Mouse (Mus musculus): Measurements from ENCODE around the gene Abca14. TPM values are rescaled to one million over a fixed set of nuclear protein-coding genes. Genes with fewer than 3 reads are reported as not detected.

Abca14 gene
- total and polyA plus RNA-seq, 3 experiments = not detected

GRCm38 (mm10) chr7:120205989-120206388 lies 2.2 kb downstream of the Abca14 start:
- DNase-seq (ENCODE audit: extremely low read depth) = no peak
- H3K27ac ChIP-seq (ENCODE audit: insufficient read depth, low read depth) = no peak overlapping the region
- H3K36me3 ChIP-seq (replicated peaks in 1 of 2; ENCODE audit: control insufficient read depth in 1 of 2, insufficient read depth in 1 of 2, low read length in 1 of 2) = no peaks in the 10 kb centered on the region
- H3K4me2 ChIP-seq (ENCODE audit: insufficient read depth, low read depth, poor library complexity, severe bottlenecking) = peak overlapping the region; percentile 42; the same call in 1 of the 2 replicates
- H3K79me2 ChIP-seq (replicated peaks; ENCODE audit: control insufficient read depth, extremely low read depth, insufficient read depth, poor library complexity, severe bottlenecking) = no peaks in the 10 kb centered on the region
- no peak overlapping the region for H3K9ac ChIP-seq (ENCODE audit: insufficient read depth, low read depth)
- H3K9me3 ChIP-seq (replicated peaks; ENCODE audit: low read length) = no peaks in the 10 kb centered on the region
- no peaks in the 10 kb centered on the region for H3K27me3 ChIP-seq (replicated peaks)
- no peaks in the 10 kb centered on the region for H3K4me1 ChIP-seq (ENCODE audit: control insufficient read depth in 1 of 2, insufficient read depth in 2 of 2)
- H3K4me3 ChIP-seq (replicated peaks in 1 of 3; ENCODE audit: low read depth in 2 of 3, low read length in 2 of 3, poor library complexity in 1 of 3) = no peak overlapping the region
- dilution Hi-C loops (cut with MboI; ENCODE audit: extremely low pct_ligation_motif_present, extremely low pct_unique_long_range_greater_than_20kb, low sequenced_read_pairs) (no loop called here), in situ Hi-C loops (cut with MboI; ENCODE audit: low pct_ligation_motif_present, low pct_unique_long_range_greater_than_20kb, low sequenced_read_pairs) (no loop called here)
- TF ChIP-seq HCFC1 (IDR thresholded peaks at IDR 0.05; ENCODE audit: low read depth, low read length) (no peak), KAT2A (IDR thresholded peaks at IDR 0.05; ENCODE audit: insufficient replicate concordance, low read length) (no peak), SMC3 (IDR thresholded peaks at IDR 0.05; ENCODE audit: low read depth, low read length) (no peak), POLR2AphosphoS2 (IDR thresholded peaks at IDR 0.05; ENCODE audit: low read depth, low read length) (no peak), TCF12 (IDR thresholded peaks at IDR 0.05; ENCODE audit: low read depth, low read length) (no peak), ZNF384 (IDR thresholded peaks at IDR 0.05; ENCODE audit: low read depth, low read length) (no peak), SIN3A (IDR thresholded peaks at IDR 0.05; ENCODE audit: low read length) (no peak), POLR2A (IDR thresholded peaks at IDR 0.05; ENCODE audit: low read depth, low read length) (no peak), USF1 (IDR thresholded peaks at IDR 0.05; ENCODE audit: low read depth, low read length) (no peak), TBP (conservative IDR thresholded peaks at IDR 0.05; ENCODE audit: low read depth, low read length) (no peak), IRF4 (IDR thresholded peaks at IDR 0.05; ENCODE audit: low read depth, low read length) (no peak), GABPA (IDR thresholded peaks at IDR 0.05; ENCODE audit: insufficient replicate concordance, low read depth, low read length) (no peak), RCOR1 (conservative IDR thresholded peaks at IDR 0.05; ENCODE audit: low read depth, low read length) (no peak), JUND (conservative IDR thresholded peaks at IDR 0.05; ENCODE audit: low read depth, low read length) (no peak), BHLHE40 (IDR thresholded peaks at IDR 0.05; ENCODE audit: low read depth, low read length) (no peak), ZMIZ1 (IDR thresholded peaks at IDR 0.05; ENCODE audit: low read depth, low read length) (no peak)

GRCm38 (mm10) chr7:120228541-120228940 lies 24.8 kb downstream of the Abca14 start:
- in situ Hi-C loops (cut with MboI; ENCODE audit: low pct_ligation_motif_present, low pct_unique_long_range_greater_than_20kb, low sequenced_read_pairs) = no loop called here
- H3K9ac ChIP-seq (ENCODE audit: insufficient read depth, low read depth) = no peak overlapping the region

More at GRCm38 (mm10) chr7:120228541-120228940, 24.8 kb downstream of the Abca14 start:
- Histone ChIP-seq H3K36me3 (replicated peaks in 1 of 2; ENCODE audit: control insufficient read depth in 1 of 2, insufficient read depth in 1 of 2, low read length in 1 of 2) (no peaks in the 10 kb centered on the region), H3K4me3 (replicated peaks in 1 of 3; ENCODE audit: low read depth in 2 of 3, low read length in 2 of 3, poor library complexity in 1 of 3) (no peak overlapping the region), H3K27ac (ENCODE audit: insufficient read depth, low read depth) (no peak overlapping the region), H3K4me1 (ENCODE audit: control insufficient read depth in 1 of 2, insufficient read depth in 2 of 2) (no peaks in the 10 kb centered on the region), H3K27me3 (replicated peaks) (peaks cover 2% of the 10 kb centered on the region), H3K9me3 (replicated peaks; ENCODE audit: low read length) (no peaks in the 10 kb centered on the region), H3K79me2 (replicated peaks; ENCODE audit: control insufficient read depth, extremely low read depth, insufficient read depth, poor library complexity, severe bottlenecking) (no peaks in the 10 kb centered on the region), H3K4me2 (ENCODE audit: insufficient read depth, low read depth, poor library complexity, severe bottlenecking) (no peak overlapping the region)
- no peak for DNase-seq (ENCODE audit: extremely low read depth)
- TF ChIP-seq ZMIZ1 (IDR thresholded peaks at IDR 0.05; ENCODE audit: low read depth, low read length) = no peak
- TF ChIP-seq MAZ (IDR thresholded peaks at IDR 0.05; ENCODE audit: low read depth, low read length) = no peak
- no peak for TF ChIP-seq USF2 (conservative IDR thresholded peaks at IDR 0.05; ENCODE audit: low read depth, low read length)
- no peak for TF ChIP-seq IRF4 (IDR thresholded peaks at IDR 0.05; ENCODE audit: low read depth, low read length)
- no peak for TF ChIP-seq MYC (IDR thresholded peaks at IDR 0.05; ENCODE audit: low read depth, low read length)
- TF ChIP-seq POLR2A (IDR thresholded peaks at IDR 0.05; ENCODE audit: low read depth, low read length) = no peak
- no peak for TF ChIP-seq NRF1 (IDR thresholded peaks at IDR 0.05; ENCODE audit: low read depth, low read length)
- TF ChIP-seq BHLHE40 (IDR thresholded peaks at IDR 0.05; ENCODE audit: low read depth, low read length) = no peak
- TF ChIP-seq CTCF (conservative IDR thresholded peaks at IDR 0.05 in 1 of 2, IDR thresholded peaks at IDR 0.05 in 1 of 2; ENCODE audit: low read depth in 2 of 2, low read length in 2 of 2) = no peak
- no peak for TF ChIP-seq GABPA (IDR thresholded peaks at IDR 0.05; ENCODE audit: insufficient replicate concordance, low read depth, low read length)
- TF ChIP-seq USF1 (IDR thresholded peaks at IDR 0.05; ENCODE audit: low read depth, low read length) = no peak
- TF ChIP-seq ELF1 (IDR thresholded peaks at IDR 0.05; ENCODE audit: low read depth, low read length) = no peak
- TF ChIP-seq TBP (conservative IDR thresholded peaks at IDR 0.05; ENCODE audit: low read depth, low read length) = no peak
- no peak for TF ChIP-seq POLR2AphosphoS2 (IDR thresholded peaks at IDR 0.05; ENCODE audit: low read depth, low read length)
- TF ChIP-seq MAX (IDR thresholded peaks at IDR 0.05; ENCODE audit: low read length) = no peak
- TF ChIP-seq ZNF384 (IDR thresholded peaks at IDR 0.05; ENCODE audit: low read depth, low read length) = no peak
- TF ChIP-seq EP300 (IDR thresholded peaks at IDR 0.05; ENCODE audit: low read length) = no peak
- dilution Hi-C loops (cut with MboI; ENCODE audit: extremely low pct_ligation_motif_present, extremely low pct_unique_long_range_greater_than_20kb, low sequenced_read_pairs) = no loop called here

Data from CH12.LX (cell line).